Mouse (Mus musculus): Measurements from ENCODE around the gene Tmem210.

Gene Tmem210

DNA sequence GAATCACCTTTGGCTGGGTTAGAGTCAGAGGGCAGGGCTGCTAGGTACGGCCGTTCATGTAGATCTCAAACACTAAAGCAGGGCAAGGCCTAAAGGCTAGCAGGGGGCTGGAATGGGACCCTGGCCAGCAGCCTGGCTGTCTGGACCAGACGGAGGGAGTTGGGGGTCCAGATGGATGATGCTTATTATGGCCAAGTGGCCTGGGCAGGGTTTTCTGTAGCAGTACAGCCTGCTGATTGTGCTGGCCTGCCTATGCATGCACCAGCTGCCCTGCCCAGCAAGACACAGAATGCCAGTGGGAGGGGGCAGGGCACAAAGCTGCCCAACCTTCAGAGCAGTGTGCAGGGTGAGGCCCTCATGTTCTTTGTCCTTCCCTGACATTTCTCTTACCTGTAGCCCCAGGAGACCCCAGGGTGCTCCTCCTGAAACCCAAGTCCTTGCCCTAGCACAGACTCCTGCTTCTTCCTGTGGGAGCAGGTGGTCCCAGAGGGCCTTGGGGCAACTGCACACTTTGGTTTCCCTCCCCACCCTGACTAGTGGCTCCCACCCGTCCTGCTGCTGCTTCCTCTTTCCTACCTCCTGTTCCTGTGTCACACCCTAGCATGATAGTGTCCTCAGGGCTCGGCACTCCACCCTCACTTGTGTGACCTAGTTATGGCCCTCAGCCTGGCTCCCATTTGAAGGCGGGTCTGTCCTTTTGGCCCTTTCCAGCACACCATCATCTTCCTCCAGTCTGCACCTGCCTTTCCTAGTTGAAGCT is 21.9 kb upstream of the Tmem210 start:
- DNase-seq = peak; percentile 49

- DNase-seq = peak; percentile 44
Observed at GRCm38 (mm10) chr2:25266720-25267119, 21.2 kb upstream of the Tmem210 start.

DNA sequence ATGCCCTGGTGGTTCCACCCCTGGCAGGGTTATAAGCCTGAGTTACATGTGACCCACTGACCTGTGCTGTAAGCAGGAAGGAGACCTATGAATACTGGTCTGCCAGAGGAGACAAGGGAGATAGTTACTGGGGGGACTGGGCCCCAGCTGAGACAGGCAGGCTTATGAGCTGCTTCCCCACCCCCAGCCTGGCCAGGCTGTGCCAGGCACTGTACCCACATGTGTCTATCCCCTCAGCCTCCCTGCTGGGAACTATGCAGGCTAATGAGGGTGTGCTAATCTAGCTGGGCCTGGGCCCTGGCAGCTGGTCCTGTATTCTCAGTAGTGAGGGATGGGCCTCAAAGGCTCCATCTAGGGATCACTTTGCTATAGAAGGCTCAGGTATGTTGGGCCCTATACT is 20.7 kb upstream of the Tmem210 start:
- no peak for DNase-seq

DNA sequence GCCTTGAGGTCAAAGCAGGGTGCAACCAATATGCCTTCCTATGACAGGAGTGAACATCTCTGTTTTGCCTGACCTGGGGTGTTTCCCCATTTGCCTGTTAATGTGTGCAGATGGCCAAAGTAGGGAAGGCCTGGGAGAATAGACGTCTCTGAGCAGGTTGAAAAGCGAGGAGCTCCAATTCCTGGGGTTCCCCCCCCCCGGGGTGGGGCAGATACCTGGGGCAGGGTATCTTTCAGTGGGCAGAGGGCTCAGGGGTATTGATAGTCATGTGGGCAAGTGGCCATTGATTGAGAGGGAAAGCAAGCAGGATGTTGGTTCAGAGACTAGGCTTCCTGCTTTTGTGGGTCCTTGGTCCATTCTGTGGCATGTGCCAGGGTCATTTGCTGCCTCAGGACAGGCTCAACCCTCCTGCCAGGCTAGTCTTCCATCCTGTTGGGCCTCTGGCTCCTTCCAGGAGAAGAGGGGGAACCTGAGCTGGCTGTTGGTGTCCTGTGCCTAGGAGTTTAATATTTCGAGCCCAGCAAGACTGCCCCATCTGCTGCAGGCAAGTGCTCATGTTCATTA is 20.1 kb upstream of the Tmem210 start:
- no peak for DNase-seq

DNA sequence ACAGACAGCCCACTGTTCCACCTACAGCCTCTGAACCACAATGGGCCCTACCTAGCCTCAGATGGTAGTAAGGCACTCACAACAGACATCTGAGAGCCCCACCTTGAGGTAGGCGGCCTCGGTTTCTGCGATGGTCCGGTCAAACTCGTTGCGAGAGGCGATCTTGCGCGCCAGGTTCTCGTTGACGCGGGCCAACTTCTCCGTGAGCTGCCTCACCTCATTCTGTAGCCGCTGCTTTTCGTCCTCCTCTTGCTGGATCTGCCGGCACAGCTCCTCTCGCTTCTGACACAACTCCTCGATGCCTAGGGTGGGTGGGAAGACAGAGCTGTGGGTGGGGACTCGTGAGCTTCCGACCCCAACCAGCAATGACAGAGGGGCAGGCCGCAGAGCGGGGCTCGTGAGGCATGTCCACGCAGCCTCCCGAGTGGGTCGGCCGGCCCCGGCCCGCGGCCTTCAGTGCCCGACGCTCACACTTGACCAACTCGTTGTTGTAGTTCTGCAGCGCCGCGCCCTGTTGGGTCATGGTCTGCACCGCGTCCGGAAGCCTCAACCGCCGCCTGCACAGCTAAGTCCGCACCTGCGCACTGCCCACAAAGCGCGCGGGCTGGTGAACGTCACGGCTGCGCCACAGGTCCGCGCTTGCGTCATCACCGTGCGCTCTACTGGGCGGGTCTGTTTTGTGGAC is 16.0 kb upstream of the Tmem210 start, which contains the start of the genes Ssna1 and Anapc2:
Ssna1 (minus strand) TSS at position 612 of the 685 bp plus-strand sequence.
Anapc2 (plus strand) TSS at position 652 of the 685 bp plus-strand sequence.
- DNase-seq = peak; percentile 99

DNA sequence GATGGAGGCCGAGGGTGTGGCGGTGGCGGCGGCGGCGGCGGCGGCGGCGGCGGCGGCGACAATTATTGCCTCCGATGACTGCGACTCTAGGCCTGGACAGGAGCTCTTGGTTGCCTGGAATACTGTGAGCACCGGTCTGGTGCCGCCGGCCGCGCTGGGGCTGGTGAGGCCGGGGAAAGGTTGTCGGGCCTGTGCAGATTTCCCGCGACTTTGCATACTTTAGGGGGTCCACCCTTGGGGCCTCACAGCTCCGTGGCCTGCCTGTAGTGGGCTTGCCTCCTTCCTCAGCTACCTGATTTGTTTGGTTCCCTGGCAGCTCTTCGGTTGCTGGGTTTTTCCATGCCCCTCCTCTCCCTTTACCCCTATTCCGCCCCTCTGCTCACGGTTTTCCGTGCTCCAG is 15.4 kb upstream of the Tmem210 start:
- no peak for DNase-seq

DNA sequence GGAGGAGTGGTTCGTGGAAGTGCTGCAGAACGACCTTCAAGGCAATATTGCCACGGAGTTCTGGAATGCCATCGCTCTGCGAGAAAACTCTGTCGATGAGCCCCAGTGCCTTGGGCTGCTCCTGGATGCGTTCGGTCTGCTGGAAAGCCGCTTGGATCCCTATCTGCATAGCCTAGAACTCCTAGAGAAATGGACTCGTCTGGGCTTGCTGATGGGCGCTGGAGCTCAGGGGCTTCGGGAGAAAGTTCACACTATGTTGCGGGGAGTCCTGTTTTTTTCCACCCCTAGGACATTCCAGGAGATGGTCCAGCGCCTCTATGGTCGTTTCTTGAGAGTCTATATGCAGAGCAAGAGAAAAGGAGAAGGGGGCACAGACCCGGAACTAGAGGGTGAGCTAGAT is 14.9 kb upstream of the Tmem210 start:
- DNase-seq = no peak

- peak; percentile 94 for DNase-seq
Observed at GRCm38 (mm10) chr2:25278928-25279882, 8.7 kb upstream of the Tmem210 start.

GRCm38 (mm10) chr2:25285551-25285950 is 2.4 kb upstream of the Tmem210 start:
- no peak for DNase-seq

GRCm38 (mm10) chr2:25286314-25286713 is 1.6 kb upstream of the Tmem210 start:
- DNase-seq = peak; percentile 20

DNA sequence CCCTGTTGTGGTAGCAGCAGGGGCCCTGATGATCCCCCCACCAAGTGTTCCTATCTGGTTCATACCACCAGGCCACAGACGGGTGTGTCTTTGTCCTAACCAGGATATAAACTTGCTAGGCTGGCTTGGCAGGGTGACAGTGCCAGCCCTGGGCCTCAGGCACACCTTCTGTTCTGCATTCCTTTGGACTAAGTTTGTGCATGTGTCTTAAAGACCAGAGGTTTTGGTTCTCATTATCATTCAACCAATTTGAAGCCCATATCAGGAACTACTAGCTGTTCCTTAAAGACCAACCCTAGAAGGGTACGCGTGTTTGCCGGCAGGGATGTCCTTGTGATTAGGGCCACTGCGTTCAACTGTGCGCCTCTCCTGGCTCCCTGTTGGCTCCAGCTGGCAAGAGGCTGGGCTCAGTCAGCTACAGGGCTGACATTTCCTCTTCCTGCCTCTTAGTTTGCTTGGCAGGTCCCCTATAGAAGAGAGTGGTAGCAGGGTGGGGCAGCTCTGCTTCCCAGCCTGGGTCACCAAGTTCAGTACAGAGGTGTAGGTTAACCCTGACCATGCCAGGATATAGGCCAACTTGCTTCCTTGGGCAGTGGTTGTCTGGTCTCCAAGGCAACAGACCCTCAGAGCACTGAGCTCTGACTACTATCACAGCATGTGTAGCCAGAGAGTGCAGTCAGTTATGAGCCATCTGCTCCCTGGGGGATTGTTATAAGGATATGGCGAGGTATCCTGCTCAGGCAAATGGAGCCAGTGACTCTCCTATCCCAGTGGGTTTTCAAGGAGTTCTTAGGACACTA is 908 bp upstream of the Tmem210 start:
- peak; percentile 81 for DNase-seq

- no peak for DNase-seq
Observed at GRCm38 (mm10) chr2:25288734-25289345, 895 bp downstream of the Tmem210 start.

GRCm38 (mm10) chr2:25289651-25290050 is 1.7 kb downstream of the Tmem210 start, which contains the start of gene Lrrc26:
Lrrc26 (plus strand) TSS chr2:25289915.
- peak; percentile 71 for DNase-seq

- DNase-seq = no peak
Observed at GRCm38 (mm10) chr2:25290101-25290815, 2.3 kb downstream of the Tmem210 start.

DNA sequence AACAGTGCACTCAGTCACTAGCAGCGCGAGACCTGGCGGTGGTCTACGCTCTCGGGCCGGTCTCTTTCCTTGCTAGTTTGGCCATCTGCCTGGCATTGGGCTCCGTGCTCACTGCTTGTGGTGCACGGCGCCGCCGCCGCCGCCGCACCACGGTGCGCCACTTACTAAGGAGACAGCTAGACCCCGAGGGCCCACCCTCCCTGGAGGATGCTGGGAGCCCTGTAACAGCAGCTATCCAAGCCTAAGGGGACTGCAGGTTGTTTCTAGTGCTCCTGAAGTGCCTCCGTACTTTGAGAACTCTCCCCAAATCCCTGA is 2.8 kb downstream of the Tmem210 start:
- DNase-seq = peak; percentile 30

DNA sequence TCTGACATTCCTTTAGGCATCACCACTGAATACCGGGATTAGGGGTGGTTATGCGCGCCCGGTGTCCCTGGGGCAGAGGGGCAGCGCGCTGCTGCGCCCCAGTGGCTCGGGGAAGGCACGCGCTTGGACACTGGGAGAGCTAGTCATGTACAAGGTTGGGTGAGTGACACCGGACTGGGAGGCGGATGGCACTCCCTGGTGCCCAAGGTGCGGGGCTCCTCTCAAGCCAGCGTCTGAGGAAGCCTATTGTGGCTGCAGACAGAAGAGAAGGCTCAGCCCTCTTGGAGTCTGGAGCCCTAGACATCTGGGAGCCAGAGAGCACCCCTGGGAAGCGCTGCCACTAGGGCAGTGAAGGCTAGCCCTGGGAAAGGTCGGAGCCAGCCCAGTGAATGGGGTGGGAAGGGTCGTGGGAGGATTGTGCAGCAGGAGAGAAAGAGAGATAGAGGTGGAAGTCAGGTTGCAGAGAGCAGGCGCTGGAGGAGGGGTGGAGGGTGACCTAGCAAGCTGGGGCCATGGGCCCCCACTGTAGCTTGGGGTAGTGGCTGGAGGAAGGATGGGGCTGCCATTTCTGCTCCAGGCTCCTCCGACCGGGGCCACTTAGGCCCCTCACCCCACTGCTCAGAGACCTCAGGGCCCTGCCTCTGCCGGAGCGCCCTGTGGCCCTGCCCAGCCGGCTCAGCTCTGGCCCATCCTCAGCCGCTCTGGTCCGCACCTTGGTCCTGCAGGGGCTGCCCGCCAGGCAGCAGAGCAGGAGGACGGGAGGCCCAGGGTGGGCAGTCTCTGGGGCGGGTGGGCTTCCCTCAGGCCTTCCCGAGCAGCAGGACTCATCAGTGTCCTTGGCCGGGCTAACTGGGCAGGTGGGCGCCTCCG is 3.5 kb downstream of the Tmem210 start:
- no peak for DNase-seq

DNA sequence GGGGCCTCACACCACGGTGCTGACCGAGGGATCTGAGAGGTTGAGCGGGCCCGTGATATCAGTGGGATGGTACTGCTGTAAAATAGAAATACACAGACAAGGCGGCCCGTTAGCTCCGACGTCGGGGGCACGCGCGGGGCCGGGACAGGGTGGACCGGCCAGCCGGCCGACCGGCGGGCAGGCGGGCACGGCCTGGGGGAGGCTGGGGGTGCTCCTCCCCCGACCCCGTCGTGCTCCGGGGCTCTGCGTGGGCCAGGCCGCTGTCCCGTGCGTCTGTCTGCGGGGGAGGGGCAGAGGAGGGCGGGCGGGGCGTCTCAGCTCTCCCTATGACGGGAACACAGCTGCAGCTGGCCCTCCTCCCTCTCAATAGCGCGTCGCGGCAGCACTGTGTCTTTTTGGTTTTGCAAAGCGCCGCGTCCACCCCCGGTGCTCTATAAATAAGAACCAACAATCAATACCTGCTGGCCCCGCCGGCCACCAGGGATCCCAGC is 4.2 kb downstream of the Tmem210 start:
- DNase-seq = peak; percentile 46

- peak; percentile 87 for DNase-seq
Observed at GRCm38 (mm10) chr2:25292856-25293255, 4.9 kb downstream of the Tmem210 start.

DNA sequence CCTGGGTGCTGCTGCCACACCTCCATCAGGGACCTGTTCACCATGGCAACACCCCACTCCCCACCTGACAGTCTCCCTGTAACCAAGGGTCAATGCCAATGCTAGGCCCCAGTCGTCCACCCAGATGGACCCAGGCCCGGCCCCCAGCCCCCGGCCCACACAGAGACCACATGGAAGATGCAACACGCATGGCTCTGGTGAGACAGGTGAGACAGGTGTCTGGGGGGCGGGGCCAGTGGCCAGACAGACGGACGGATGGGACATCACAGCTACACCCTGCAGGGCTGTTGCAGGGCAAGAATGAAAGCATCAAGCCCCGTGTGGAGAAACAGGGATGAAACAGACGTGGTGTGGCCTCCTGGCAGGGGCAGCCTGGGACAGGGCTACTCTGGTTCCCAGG is 5.8 kb downstream of the Tmem210 start:
- DNase-seq = no peak

DNA sequence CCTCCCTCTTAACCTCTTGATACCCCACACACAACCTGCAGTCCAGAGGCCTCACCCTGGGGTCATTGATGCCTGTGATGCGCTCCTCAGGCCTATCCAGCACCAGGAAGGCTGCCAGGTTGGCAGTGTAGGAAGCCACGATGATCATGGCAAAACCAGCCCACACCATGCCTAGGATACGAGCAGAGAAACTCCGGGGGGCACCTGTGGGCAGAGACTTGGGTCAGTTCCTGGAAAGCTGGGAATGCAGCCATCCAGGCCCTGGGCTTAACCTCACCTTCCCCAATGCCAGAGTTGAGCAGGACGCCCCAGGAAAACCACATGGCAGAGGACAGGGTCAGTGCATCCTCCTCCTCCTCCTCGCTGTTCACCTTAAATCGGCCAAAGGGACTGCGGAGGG is 9.1 kb downstream of the Tmem210 start:
- DNase-seq = no peak
